Mouse (Mus musculus) stomach, embryonic 16.5 days (tissue): ENCODE results near the gene Zfp827. TPM values are rescaled to one million over a fixed set of nuclear protein-coding genes. Genes with fewer than 3 reads are reported as not detected.

Source experiments
- ATAC-seq: fragments of 200-750 bp; cut with Nextera tagmentation; 2 replicates; pipeline ENCODE4 v1.8.0; 2017; ENCODE audit warnings: moderate number of reproducible peaks, moderate TSS enrichment; ENCODE audit not compliant: insufficient read depth, low FRiP score
- H3K27ac ChIP-seq: fragments of 300-500 bp; sonication (generic); 2 replicates; pipeline ENCODE4 v1.5.1; 2014; ENCODE audit warnings: low read length
- H3K27me3 ChIP-seq: fragments of 300-500 bp; sonication (generic); 2 replicates; pipeline ENCODE4 v1.6.1; 2014; ENCODE audit warnings: low read length, control low read depth, mixed read lengths; ENCODE audit not compliant: control insufficient read depth, insufficient read depth
- H3K36me3 ChIP-seq: fragments of 300-500 bp; sonication (generic); 2 replicates; pipeline ENCODE4 v1.6.1; 2014; ENCODE audit warnings: low read length; ENCODE audit not compliant: control insufficient read depth, insufficient read depth
- H3K4me1 ChIP-seq: fragments of 300-500 bp; sonication (generic); 2 replicates; pipeline ENCODE4 v1.6.1; 2014; ENCODE audit warnings: low read length, control low read depth, mixed read lengths; ENCODE audit not compliant: control insufficient read depth, insufficient read depth
- H3K4me2 ChIP-seq: fragments of 300-500 bp; sonication (generic); 2 replicates; pipeline ENCODE4 v1.6.1; 2014; ENCODE audit warnings: low read depth, low read length, mixed read lengths
- H3K4me3 ChIP-seq: fragments of 300-500 bp; sonication (generic); replicated peaks from 2 replicates; pipeline ENCODE4 v1.5.1; 2014; ENCODE audit warnings: mild to moderate bottlenecking, low read length
- H3K9ac ChIP-seq: fragments of 300-500 bp; sonication (generic); 2 replicates; pipeline ENCODE4 v1.6.1; 2014; ENCODE audit warnings: low read length
- H3K9me3 ChIP-seq: fragments of 300-500 bp; sonication (generic); replicated peaks from 2 replicates; pipeline ENCODE4 v1.6.1; 2016; ENCODE audit warnings: low read length, control low read depth; ENCODE audit not compliant: control insufficient read depth
- WGBS: fragments of 180-500 bp; shearing (Covaris S2); extraction: QIAGEN DNeasy Blood & Tissue Kit; methylation state at CpG from one replicate; pipeline ENCODE4 v1.1.7; 2014; 5-methylcytosine and 5-hydroxymethylcytosine counted together
- polyA plus RNA-seq: library from polyadenylated mRNA; unstranded; fragments of >200 nt; fragmentation: Nextera tagmentation; extraction: Ambion mirVana; gene quantifications from 2 replicates; pipeline ENCODE4 v1.2.1, GENCODE M21; 2015

The Zfp827 gene
- polyA plus RNA-seq, 1 experiment from 2014 or later: 7.8 TPM

GRCm38 (mm10) chr8:79161172-79161778 lies 133.0 kb downstream of the Zfp827 start:
- ATAC-seq: no peak
- H3K9me3 ChIP-seq: no peaks in the 10 kb centered on the region
- H3K4me3 ChIP-seq: no peak overlapping the region
- H3K4me2 ChIP-seq: no peak overlapping the region
- H3K4me1 ChIP-seq: peaks cover 21% of the 10 kb centered on the region; the same call in 1 of the 2 replicates
- H3K9ac ChIP-seq: no peak overlapping the region
- WGBS: 81% methylated on average over 4 of the region's 4 CpGs
- H3K36me3 ChIP-seq: peaks cover 5% of the 10 kb centered on the region; the same call in 1 of the 2 replicates
- no peaks in the 10 kb centered on the region for H3K27me3 ChIP-seq
- H3K27ac ChIP-seq: no peak overlapping the region

- WGBS: 31% methylated on average over 10 of the region's 10 CpGs
- no peak overlapping the region for H3K9ac ChIP-seq
- peaks cover 21% of the 10 kb centered on the region; the same call in 1 of the 2 replicates for H3K4me1 ChIP-seq
- H3K9me3 ChIP-seq: no peaks in the 10 kb centered on the region
- H3K4me3 ChIP-seq: no peak overlapping the region
- peak; percentile 88 for ATAC-seq
- H3K27me3 ChIP-seq: no peaks in the 10 kb centered on the region
- peak overlapping the region; percentile 81 for H3K27ac ChIP-seq
- peaks cover 5% of the 10 kb centered on the region; the same call in 1 of the 2 replicates for H3K36me3 ChIP-seq
- no peak overlapping the region for H3K4me2 ChIP-seq
These were observed 134.5 kb downstream of the Zfp827 start for GRCm38 (mm10) chr8:79162533-79163308.

- Histone ChIP-seq H3K36me3 (peaks cover 5% of the 10 kb centered on the region; the same call in 1 of the 2 replicates), H3K27ac (no peak overlapping the region), H3K9me3 (no peaks in the 10 kb centered on the region), H3K27me3 (no peaks in the 10 kb centered on the region), H3K4me2 (no peak overlapping the region), H3K9ac (no peak overlapping the region), H3K4me3 (no peak overlapping the region), H3K4me1 (peaks cover 15% of the 10 kb centered on the region; the same call in 1 of the 2 replicates)
- WGBS: 29% methylated on average over 1 of the region's 1 CpGs
- ATAC-seq: no peak
These were observed 136.1 kb downstream of the Zfp827 start for GRCm38 (mm10) chr8:79164336-79164735.

- Histone ChIP-seq H3K9me3 (no peaks in the 10 kb centered on the region), H3K27ac (no peak overlapping the region)
- ATAC-seq: no peak
These were observed 137.0 kb downstream of the Zfp827 start for GRCm38 (mm10) chr8:79165276-79165675.

GRCm38 (mm10) chr8:79173606-79174005 lies 145.4 kb downstream of the Zfp827 start:
- no peak overlapping the region for H3K27ac ChIP-seq
- H3K4me3 ChIP-seq: no peak overlapping the region
- no peaks in the 10 kb centered on the region for H3K27me3 ChIP-seq
- H3K9ac ChIP-seq: no peak overlapping the region
- no peaks in the 10 kb centered on the region for H3K4me1 ChIP-seq
- ATAC-seq: no peak
- 66% methylated on average over 4 of the region's 4 CpGs for WGBS
- H3K4me2 ChIP-seq: no peak overlapping the region
- H3K9me3 ChIP-seq: no peaks in the 10 kb centered on the region
- H3K36me3 ChIP-seq: no peaks in the 10 kb centered on the region; the same call in 1 of the 2 replicates

More at GRCm38 (mm10) chr8:79165276-79165675, 137.0 kb downstream of the Zfp827 start:
- WGBS: 69% methylated on average over 3 of the region's 3 CpGs
- H3K27me3 ChIP-seq: no peaks in the 10 kb centered on the region
- H3K4me1 ChIP-seq: peaks cover 9% of the 10 kb centered on the region; the same call in 1 of the 2 replicates
- no peak overlapping the region for H3K4me2 ChIP-seq
- no peak overlapping the region for H3K4me3 ChIP-seq
- H3K36me3 ChIP-seq: peaks cover 5% of the 10 kb centered on the region; the same call in 1 of the 2 replicates
- H3K9ac ChIP-seq: no peak overlapping the region

- no peak overlapping the region for H3K9ac ChIP-seq
- WGBS: 50% methylated on average over 4 of the region's 4 CpGs
- peaks cover 5% of the 10 kb centered on the region; the same call in 1 of the 2 replicates for H3K36me3 ChIP-seq
- no peak overlapping the region for H3K4me3 ChIP-seq
- H3K4me1 ChIP-seq: no peaks in the 10 kb centered on the region
- H3K27ac ChIP-seq: no peak overlapping the region
- H3K9me3 ChIP-seq: no peaks in the 10 kb centered on the region
- ATAC-seq: no peak
- no peak overlapping the region for H3K4me2 ChIP-seq
- H3K27me3 ChIP-seq: no peaks in the 10 kb centered on the region
These were observed 147.8 kb downstream of the Zfp827 start for GRCm38 (mm10) chr8:79175991-79176390.

DNA sequence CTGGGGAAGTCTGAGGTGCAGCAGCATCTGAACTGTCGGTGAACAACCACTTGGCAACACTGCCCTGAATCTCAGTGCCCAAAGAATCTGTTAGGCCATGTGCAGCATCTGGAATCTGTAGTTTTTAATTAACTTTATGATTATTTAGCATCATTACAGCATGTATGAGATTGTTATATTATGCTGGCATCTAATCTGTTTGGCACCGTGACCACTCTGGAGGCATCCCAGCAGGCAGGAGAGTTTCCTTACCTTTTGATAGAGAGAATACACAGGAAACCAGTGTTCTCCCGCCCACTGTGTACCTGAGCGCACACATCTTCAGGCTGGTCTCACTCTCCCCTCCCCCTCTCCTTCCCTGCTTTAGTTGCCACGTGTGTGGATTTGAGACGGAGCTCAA lies 151.4 kb downstream of the Zfp827 start:
- H3K4me2 ChIP-seq: no peak overlapping the region
- WGBS: 84% methylated on average over 6 of the region's 6 CpGs
- no peak overlapping the region for H3K4me3 ChIP-seq
- H3K27ac ChIP-seq: no peak overlapping the region
- no peaks in the 10 kb centered on the region for H3K4me1 ChIP-seq
- H3K27me3 ChIP-seq: no peaks in the 10 kb centered on the region
- no peak for ATAC-seq
- no peaks in the 10 kb centered on the region for H3K9me3 ChIP-seq
- no peak overlapping the region for H3K9ac ChIP-seq
- peaks cover 5% of the 10 kb centered on the region; the same call in 1 of the 2 replicates for H3K36me3 ChIP-seq

- Histone ChIP-seq H3K9ac (no peak overlapping the region), H3K27ac (no peak overlapping the region), H3K4me1 (no peaks in the 10 kb centered on the region), H3K27me3 (no peaks in the 10 kb centered on the region), H3K4me2 (no peak overlapping the region), H3K36me3 (peaks cover 10% of the 10 kb centered on the region), H3K4me3 (no peak overlapping the region), H3K9me3 (no peaks in the 10 kb centered on the region)
- 74% methylated on average over 7 of the region's 7 CpGs for WGBS
- no peak for ATAC-seq
These were observed 157.3 kb downstream of the Zfp827 start for GRCm38 (mm10) chr8:79185488-79185887.

DNA sequence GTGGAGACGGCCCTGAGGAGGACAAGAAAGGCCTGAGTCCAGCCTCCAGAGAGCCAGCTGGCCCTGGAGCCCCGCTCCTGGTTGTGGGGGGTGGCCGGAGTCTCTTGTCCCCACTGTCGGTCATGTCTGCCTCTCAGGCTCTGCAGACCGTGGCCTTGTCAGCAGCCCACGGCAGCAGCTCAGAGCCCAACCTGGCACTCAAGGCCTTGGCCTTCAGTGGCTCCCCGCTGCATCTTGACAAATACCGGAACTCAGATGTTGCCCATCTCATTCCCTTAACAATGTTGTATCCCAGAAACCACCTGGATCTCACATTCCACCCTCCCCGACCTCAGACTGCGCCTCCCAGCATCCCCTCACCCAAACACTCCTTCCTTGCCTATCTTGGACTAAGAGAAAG lies 161.8 kb downstream of the Zfp827 start:
- H3K4me1 ChIP-seq: no peaks in the 10 kb centered on the region
- ATAC-seq: no peak
- H3K27me3 ChIP-seq: no peaks in the 10 kb centered on the region
- H3K27ac ChIP-seq: no peak overlapping the region
- peaks cover 6% of the 10 kb centered on the region; the same call in 1 of the 2 replicates for H3K36me3 ChIP-seq
- H3K4me3 ChIP-seq: no peak overlapping the region
- 92% methylated on average over 10 of the region's 10 CpGs for WGBS
- H3K4me2 ChIP-seq: no peak overlapping the region
- no peak overlapping the region for H3K9ac ChIP-seq
- H3K9me3 ChIP-seq: no peaks in the 10 kb centered on the region
